Mouse (Mus musculus) central nervous system, embryonic 14 days (tissue): ENCODE data around the gene Sarnp. TPM values are rescaled to one million over a fixed set of nuclear protein-coding genes. Genes with fewer than 3 reads are reported as not detected.

Source experiments
- polyA plus RNA-seq: library from polyadenylated mRNA; depleted of rRNA; stranded (reverse); fragments of >200 nt; gene quantifications from 2 replicates; pipeline ENCODE4 v1.2.3, GENCODE M21; 2012; rRNA removed

The Sarnp gene
- 110 and 120 TPM in 2 replicates for polyA plus RNA-seq

DNA sequence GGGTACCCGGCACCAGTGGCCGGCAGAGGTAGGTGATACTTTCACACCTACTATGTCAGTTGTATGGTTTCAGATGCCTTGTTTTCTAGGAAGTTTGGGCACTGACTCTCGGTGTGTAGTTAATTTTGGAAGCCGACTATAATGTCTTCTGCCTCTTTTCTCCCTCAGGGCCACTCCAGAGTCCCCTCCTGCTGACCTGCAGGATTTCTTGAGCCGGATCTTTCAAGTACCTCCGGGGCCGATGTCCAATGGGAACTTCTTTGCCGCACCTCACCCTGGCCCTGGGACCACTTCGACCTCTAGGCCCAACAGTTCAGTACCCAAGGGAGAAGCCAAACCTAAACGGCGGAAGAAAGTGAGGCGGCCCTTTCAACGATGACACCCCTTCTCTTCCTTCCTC lies at the start of gene Sarnp:
Gene Sarnp, plus strand, starts transcription at position 301 of the 400 bp plus-strand sequence.

GRCm38 (mm10) chr10:128790398-128791124 lies 26.6 kb upstream of the Sarnp start, which contains the start of gene Mmp19:
TSS of gene Mmp19 (plus strand) at chr10:128790910.

GRCm38 (mm10) chr10:128803771-128804270 lies 13.3 kb upstream of the Sarnp start, which contains the start of gene Dnajc14:
TSS of gene Dnajc14 (plus strand) at chr10:128804062.

DNA sequence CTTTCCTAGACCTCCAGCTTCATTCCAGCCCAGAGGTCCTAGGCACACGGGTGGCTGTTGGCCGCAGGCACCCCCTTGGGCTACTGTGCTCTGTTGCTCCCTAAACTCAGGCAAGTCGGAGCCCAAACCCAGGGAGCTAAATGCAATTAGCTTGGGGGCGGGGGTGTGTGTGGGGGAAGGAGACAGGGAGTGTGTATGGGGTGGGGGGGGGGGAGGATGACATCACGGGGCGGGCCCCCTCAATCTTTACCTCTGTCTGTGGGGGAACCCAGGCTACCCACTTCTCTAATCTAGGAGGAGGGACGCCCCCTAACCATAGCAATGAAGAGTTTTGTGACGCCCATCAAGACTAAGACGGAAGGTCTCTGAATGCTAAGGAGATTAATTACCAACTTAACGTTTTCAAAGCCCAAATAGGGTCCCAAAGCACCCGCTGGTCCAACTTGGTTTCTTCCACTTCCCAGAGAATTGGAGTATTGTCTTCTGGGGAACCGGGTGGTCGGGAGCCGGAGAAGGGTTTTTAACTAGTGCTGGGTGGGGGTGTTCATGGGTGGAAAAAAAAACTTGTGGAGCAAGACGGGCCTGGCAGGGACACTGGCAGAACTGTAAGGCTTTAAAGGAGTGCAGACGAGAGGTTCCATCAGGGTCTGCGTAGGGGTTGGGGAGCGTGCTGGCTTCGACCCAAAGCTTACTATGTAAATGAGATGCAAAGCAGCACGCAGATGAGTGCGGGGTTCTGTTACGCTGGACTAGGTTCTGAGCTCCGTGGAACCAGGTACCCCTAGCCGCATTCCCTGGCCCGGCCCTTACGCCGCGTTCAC lies 12.7 kb upstream of the Sarnp start, which contains the start of gene Tmem198b:
Gene Tmem198b, minus strand, starts transcription at position 100 of the 821 bp plus-strand sequence.

DNA sequence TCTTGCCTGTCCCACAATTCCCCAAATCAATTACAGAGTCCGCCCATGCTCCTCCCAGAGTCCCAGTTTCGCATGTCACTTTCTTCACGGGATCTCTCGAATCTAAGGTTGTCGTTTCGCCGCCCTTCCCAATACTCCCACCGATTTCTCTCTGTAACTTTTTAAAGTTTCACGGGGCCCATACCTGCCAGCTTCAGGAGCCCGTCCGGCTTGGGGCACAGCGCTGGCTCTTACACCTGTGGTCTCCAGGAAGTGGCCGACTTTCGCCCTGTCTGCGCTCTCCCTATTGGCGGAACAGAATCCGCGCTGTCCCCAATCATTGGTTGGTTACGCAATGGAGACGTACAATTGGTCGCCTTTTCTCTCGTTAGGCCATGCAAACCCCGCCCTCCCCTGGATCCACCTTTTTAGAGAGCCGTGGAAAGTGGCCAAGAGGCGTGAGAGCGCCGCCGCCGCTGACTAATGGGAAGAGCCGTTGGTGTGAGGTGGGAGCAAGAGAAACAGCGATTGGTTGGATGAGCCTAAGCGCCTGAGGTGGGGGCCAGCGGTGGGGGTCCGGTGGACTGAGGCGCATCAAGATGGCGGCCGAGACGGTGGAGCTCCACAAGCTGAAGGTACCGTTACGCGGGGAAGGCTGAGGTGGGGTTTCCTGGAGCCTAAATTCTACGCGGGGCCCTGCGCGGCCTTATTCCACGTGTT lies 4.4 kb downstream of the Sarnp start, which contains the start of gene Ormdl2:
Gene Ormdl2, minus strand, starts transcription at position 288 of the 699 bp plus-strand sequence.

GRCm38 (mm10) chr10:128891296-128892094 lies 74.4 kb downstream of the Sarnp start, which contains the start of gene Gdf11:
TSS of gene Gdf11 (minus strand) at chr10:128891718.

GRCm38 (mm10) chr10:128900698-128901097 lies 83.6 kb downstream of the Sarnp start, which contains the start of gene Cd63:
TSS of gene Cd63 (plus strand) at chr10:128900989.

GRCm38 (mm10) chr10:128922822-128923012 lies 105.6 kb downstream of the Sarnp start, which contains the start of gene Rdh5:
TSS of gene Rdh5 (minus strand) at chr10:128922888.

DNA sequence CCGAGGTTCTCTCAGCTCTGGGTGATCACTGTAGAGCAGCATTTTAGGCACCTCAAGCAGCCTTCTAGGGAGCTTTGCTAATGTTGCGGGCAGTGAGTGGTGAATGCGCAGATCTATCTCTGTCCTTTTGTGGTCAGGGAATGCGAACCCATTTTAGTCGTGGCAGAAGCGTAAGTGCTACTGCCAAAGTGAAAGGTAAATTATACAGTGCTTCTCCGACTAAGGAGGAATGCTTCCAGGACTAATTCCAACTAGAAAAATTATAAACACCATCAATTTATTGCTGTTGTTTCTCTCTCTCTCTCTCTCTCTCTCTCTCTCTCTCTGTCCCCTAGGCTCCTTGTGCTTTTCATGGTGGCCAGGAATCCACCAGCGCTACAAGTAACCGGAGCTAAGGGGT lies 106.8 kb downstream of the Sarnp start, which contains the start of gene Bloc1s1:
Gene Bloc1s1, minus strand, starts transcription at position 101 of the 400 bp plus-strand sequence.

Other genes with a start within 250 kb of the Sarnp start
- gene Erbb3, start 227.7 kb upstream of the Sarnp start, polyA plus RNA-seq: 0.85 and 5.3 TPM in 2 replicates
- gene Rps26, start 190.6 kb upstream of the Sarnp start, polyA plus RNA-seq: 1,129 and 1,158 TPM in 2 replicates
- 20.6 and 21.6 TPM in 2 replicates for gene Ikzf4, start 171.3 kb upstream of the Sarnp start, polyA plus RNA-seq
- 11.9 and 12.8 TPM in 2 replicates for gene Suox, start 143.3 kb upstream of the Sarnp start, polyA plus RNA-seq
- gene Rab5b, start 121.1 kb upstream of the Sarnp start, polyA plus RNA-seq: 99.1 and 109 TPM in 2 replicates
- 0.32 and 2.9 TPM in 2 replicates for gene Pmel, start 113.1 kb upstream of the Sarnp start, polyA plus RNA-seq
- 42.0 and 48.0 TPM in 2 replicates for gene Cdk2, start 112.3 kb upstream of the Sarnp start, polyA plus RNA-seq
- 9.1 and 13.5 TPM in 2 replicates for gene Dgka, start 72.5 kb upstream of the Sarnp start, polyA plus RNA-seq
- 67.1 and 67.8 TPM in 2 replicates for gene Pym1, start 69.4 kb upstream of the Sarnp start, polyA plus RNA-seq
- gene Mmp19, start 26.4 kb upstream of the Sarnp start, polyA plus RNA-seq: 0.69 and 0.94 TPM in 2 replicates
- 27.9 and 30.6 TPM in 2 replicates for gene Dnajc14, start 13.3 kb upstream of the Sarnp start, polyA plus RNA-seq
- 25.4 and 29.3 TPM in 2 replicates for gene Tmem198b, start 13.0 kb upstream of the Sarnp start, polyA plus RNA-seq
- 28.1 and 30.3 TPM in 2 replicates for gene Ormdl2, start 4.3 kb downstream of the Sarnp start, polyA plus RNA-seq
- 13.5 and 14.0 TPM in 2 replicates for gene Gdf11, start 74.4 kb downstream of the Sarnp start, polyA plus RNA-seq
- gene Cd63, start 83.7 kb downstream of the Sarnp start, polyA plus RNA-seq: 92.6 and 159 TPM in 2 replicates
- 17.9 and 20.8 TPM in 2 replicates for gene Rdh5, start 105.6 kb downstream of the Sarnp start, polyA plus RNA-seq
- 315 and 318 TPM in 2 replicates for gene Bloc1s1, start 106.7 kb downstream of the Sarnp start, polyA plus RNA-seq
- 4.4 and 11.0 TPM in 2 replicates for gene Itga7, start 116.5 kb downstream of the Sarnp start, polyA plus RNA-seq
- gene Mettl7b, start 143.7 kb downstream of the Sarnp start, polyA plus RNA-seq: not detected in 2 replicates
- gene Olfr9, start 172.1 kb downstream of the Sarnp start, polyA plus RNA-seq: not detected in 2 replicates
- gene Olfr763, start 193.5 kb downstream of the Sarnp start, polyA plus RNA-seq: not detected in 2 replicates
- gene Olfr764-ps1, start 222.6 kb downstream of the Sarnp start, polyA plus RNA-seq: not detected in 2 replicates
- not detected in 2 replicates for gene Olfr765, start 232.7 kb downstream of the Sarnp start, polyA plus RNA-seq